Mouse (Mus musculus) heart, postnatal 0 days (tissue): ENCODE results near the gene Glb1l. TPM values are rescaled to one million over a fixed set of nuclear protein-coding genes. Genes with fewer than 3 reads are reported as not detected.
"Not testable (repeated sequence)": the region's sequence is repeated elsewhere in the genome, so short reads cannot be mapped to it uniquely, and the experiment has no call there.

Experiments used
- ATAC-seq: fragments of 200-750 bp; cut with Nextera tagmentation; 2 replicates; pipeline ENCODE4 v1.8.0; 2017; ENCODE audit warnings: low read depth, moderate number of reproducible peaks, moderate library complexity; ENCODE audit not compliant: insufficient read depth
- DNase-seq: peaks from one replicate; pipeline ENCODE4 v3.0.0-alpha.2; 2016; ENCODE audit warnings: low spot score
- H3K27ac ChIP-seq: fragments of 300-500 bp; sonication (generic); 2 replicates; pipeline ENCODE4 v1.5.1; 2014; ENCODE audit warnings: low read depth, mild to moderate bottlenecking
- H3K27me3 ChIP-seq: fragments of 300-500 bp; sonication (generic); 2 replicates; pipeline ENCODE4 v1.6.1; 2014; ENCODE audit warnings: low read length, mixed read lengths; ENCODE audit not compliant: control insufficient read depth, insufficient read depth
- H3K36me3 ChIP-seq: fragments of 300-500 bp; sonication (generic); replicated peaks from 2 replicates; pipeline ENCODE4 v1.6.1; 2014; ENCODE audit warnings: low read length, mixed read lengths; ENCODE audit not compliant: control insufficient read depth, insufficient read depth
- H3K4me1 ChIP-seq: fragments of 300-500 bp; sonication (generic); 2 replicates; pipeline ENCODE4 v1.6.1; 2014; ENCODE audit warnings: antibody characterized with exemption; ENCODE audit not compliant: control insufficient read depth, insufficient read depth
- H3K4me2 ChIP-seq: fragments of 300-500 bp; sonication (generic); 2 replicates; pipeline ENCODE4 v1.6.1; 2014; ENCODE audit warnings: low read depth, mild to moderate bottlenecking, low read length, moderate library complexity
- H3K4me3 ChIP-seq: fragments of 300-500 bp; sonication (generic); 2 replicates; pipeline ENCODE4 v1.5.1; 2014; ENCODE audit warnings: low read depth, low read length
- H3K9ac ChIP-seq: fragments of 300-500 bp; sonication (generic); replicated peaks from 2 replicates; pipeline ENCODE4 v1.6.1; 2014; ENCODE audit warnings: low read depth, low read length, mixed read lengths
- H3K9me3 ChIP-seq: fragments of 300-500 bp; sonication (generic); replicated peaks from 2 replicates; pipeline ENCODE4 v1.6.1; 2016; ENCODE audit warnings: low read length; ENCODE audit not compliant: control insufficient read depth
- CTCF ChIP-seq: IDR thresholded peaks from 2 replicates; pipeline ENCODE4 v1.5.1; 2016; ENCODE audit warnings: antibody characterized with exemption, control low read depth, low read depth
- EP300 ChIP-seq: IDR thresholded peaks from 2 replicates; pipeline ENCODE4 v1.6.1; 2016; ENCODE audit warnings: antibody characterized with exemption, low read depth
- WGBS: fragments of 180-500 bp; shearing (Covaris S2); extraction: QIAGEN DNeasy Blood & Tissue Kit; methylation state at CpG from one replicate; pipeline ENCODE4 v1.1.7; 2014; 5-methylcytosine and 5-hydroxymethylcytosine counted together
- polyA plus RNA-seq: library from polyadenylated mRNA; unstranded; fragments of >200 nt; fragmentation: Nextera tagmentation; extraction: Ambion mirVana; gene quantifications from 2 replicates; pipeline ENCODE4 v1.2.1, GENCODE M21; 2015
- total RNA-seq: library from RNA; depleted of rRNA; stranded (reverse); fragments of >200 nt; gene quantifications from 2 replicates; pipeline ENCODE4 v1.2.3, GENCODE M21; 2014; ENCODE audit warnings: low replicate concordance

The Glb1l gene
- total and polyA plus RNA-seq, 2 experiments from 2014 or later, result 3.6 to 9.8 TPM

- no peak overlapping the region for H3K4me3 ChIP-seq
- no peaks in the 10 kb centered on the region; the same call in 1 of the 2 replicates for H3K4me1 ChIP-seq
- H3K27me3 ChIP-seq, result no peaks in the 10 kb centered on the region
- no peaks in the 10 kb centered on the region for H3K9me3 ChIP-seq
- DNase-seq, result peak; percentile 88
- ATAC-seq, result peak; percentile 53
- whole genome bisulfite sequencing, result under 1% methylated on average over 8 of the region's 8 CpGs
- no peak overlapping the region for H3K27ac ChIP-seq
- no peak overlapping the region for H3K4me2 ChIP-seq
- H3K9ac ChIP-seq, result no peak overlapping the region
- peaks cover 6% of the 10 kb centered on the region for H3K36me3 ChIP-seq
- TF ChIP-seq CTCF (peak; percentile 79), EP300 (no peak)
These were observed 24.0 kb upstream of the Glb1l start for GRCm38 (mm10) chr1:75234606-75235005.

GRCm38 (mm10) chr1:75232489-75232888, 21.9 kb upstream of the Glb1l start:
- H3K4me2 ChIP-seq, H3K27me3 ChIP-seq, H3K9ac ChIP-seq, ATAC-seq, H3K4me1 ChIP-seq, DNase-seq, H3K36me3 ChIP-seq, H3K4me3 ChIP-seq, H3K27ac ChIP-seq, H3K9me3 ChIP-seq: not testable (repeated sequence)
- WGBS, result 66% methylated on average over 4 of the region's 4 CpGs

- H3K27me3 ChIP-seq, result no peaks in the 10 kb centered on the region
- DNase-seq (no peak), ATAC-seq (no peak)
- no peak within 1 kb of the TSS for H3K4me3 ChIP-seq
- no peak within 1 kb of the TSS for H3K4me2 ChIP-seq
- H3K4me1 ChIP-seq, result peaks cover 4% of the 10 kb centered on the region; the same call in 1 of the 2 replicates
- 65% methylated on average over 5 of the region's 5 CpGs for WGBS
- H3K27ac ChIP-seq, result no peak within 1 kb of the TSS
- H3K9me3 ChIP-seq, result no peaks in the 10 kb centered on the region
- TF ChIP-seq CTCF (no peak), EP300 (no peak)
- H3K9ac ChIP-seq, result no peak within 1 kb of the TSS
- H3K36me3 ChIP-seq, result no peaks in the 10 kb centered on the region
These were observed 21.1 kb upstream of the Glb1l start, which contains the start of gene A630095N17Rik for GRCm38 (mm10) chr1:75231664-75232152. Gene A630095N17Rik, minus strand, starts transcription at chr1:75232102.

GRCm38 (mm10) chr1:75231224-75231623, 20.6 kb upstream of the Glb1l start:
- TF ChIP-seq EP300 (no peak), CTCF (no peak)
- ATAC-seq, result no peak
- Histone ChIP-seq H3K27me3 (no peaks in the 10 kb centered on the region), H3K4me1 (peaks cover 7% of the 10 kb centered on the region; the same call in 1 of the 2 replicates), H3K27ac (no peak overlapping the region), H3K4me3 (no peak overlapping the region), H3K9ac (no peak overlapping the region), H3K36me3 (no peaks in the 10 kb centered on the region), H3K4me2 (no peak overlapping the region), H3K9me3 (no peaks in the 10 kb centered on the region)
- DNase-seq, result no peak
- 73% methylated on average over 4 of the region's 4 CpGs for WGBS

- TF ChIP-seq EP300 (no peak), CTCF (no peak)
- no peak for ATAC-seq
- 75% methylated on average over 7 of the region's 7 CpGs for WGBS
- Histone ChIP-seq H3K9me3 (no peaks in the 10 kb centered on the region), H3K27me3 (no peaks in the 10 kb centered on the region), H3K36me3 (no peaks in the 10 kb centered on the region), H3K9ac (no peak overlapping the region), H3K4me1 (peaks cover 9% of the 10 kb centered on the region; the same call in 1 of the 2 replicates), H3K4me3 (no peak overlapping the region), H3K27ac (no peak overlapping the region), H3K4me2 (no peak overlapping the region)
- no peak for DNase-seq
These were observed 19.9 kb upstream of the Glb1l start for GRCm38 (mm10) chr1:75230335-75230994.

GRCm38 (mm10) chr1:75229158-75229557, 18.5 kb upstream of the Glb1l start:
- Histone ChIP-seq H3K4me3 (no peak overlapping the region), H3K4me2 (no peak overlapping the region), H3K9me3 (no peaks in the 10 kb centered on the region), H3K27me3 (no peaks in the 10 kb centered on the region), H3K4me1 (peaks cover 10% of the 10 kb centered on the region; the same call in 1 of the 2 replicates), H3K27ac (no peak overlapping the region), H3K36me3 (no peaks in the 10 kb centered on the region), H3K9ac (no peak overlapping the region)
- DNase-seq (no peak), ATAC-seq (no peak)
- 65% methylated on average over 4 of the region's 4 CpGs for WGBS
- TF ChIP-seq CTCF (no peak), EP300 (no peak)
